Mouse (Mus musculus): ENCODE measurements around the gene Gm20388.
A peak's percentile ranks its signal among the peaks of the same experiment; 100 is the strongest.
"Not testable (repeated sequence)": the region's sequence is repeated elsewhere in the genome, so short reads cannot be mapped to it uniquely, and the experiment has no call there.

Gm20388 gene

GRCm38 (mm10) chr8:121654966-121655494 lies 1744.4 kb downstream of the Gm20388 start:
- no peak for DNase-seq (ENCODE audit: low spot score in 2 of 2)

- DNase-seq (ENCODE audit: low spot score in 2 of 2), result no peak
Measured at GRCm38 (mm10) chr8:121660602-121661001, 1750.0 kb downstream of the Gm20388 start.

- no peak for DNase-seq (ENCODE audit: low spot score in 2 of 2)
Measured at GRCm38 (mm10) chr8:121661631-121662357, 1751.2 kb downstream of the Gm20388 start.

- no peak for DNase-seq (ENCODE audit: low spot score in 2 of 2)
Measured at GRCm38 (mm10) chr8:121663101-121663500, 1752.5 kb downstream of the Gm20388 start.

GRCm38 (mm10) chr8:121665329-121665728 lies 1754.7 kb downstream of the Gm20388 start:
- DNase-seq (ENCODE audit: low spot score in 2 of 2), result peak; percentile 88 to 90

- DNase-seq (ENCODE audit: low spot score in 2 of 2), result not testable (repeated sequence)
Measured at GRCm38 (mm10) chr8:121667936-121668500, 1757.4 kb downstream of the Gm20388 start.

GRCm38 (mm10) chr8:121668553-121668952 lies 1757.9 kb downstream of the Gm20388 start:
- peak in 1 of 2 experiments; percentile 48 for DNase-seq (ENCODE audit: low spot score in 2 of 2)

GRCm38 (mm10) chr8:121669208-121669607 lies 1758.6 kb downstream of the Gm20388 start:
- DNase-seq (ENCODE audit: low spot score in 2 of 2), result peak; percentile 47 to 60

- no peak for DNase-seq (ENCODE audit: low spot score in 2 of 2)
Measured at GRCm38 (mm10) chr8:121673153-121673552, 1762.5 kb downstream of the Gm20388 start.

- DNase-seq (ENCODE audit: low spot score in 2 of 2), result no peak
Measured at GRCm38 (mm10) chr8:121673917-121674316, 1763.3 kb downstream of the Gm20388 start.

GRCm38 (mm10) chr8:121674524-121674923 lies 1763.9 kb downstream of the Gm20388 start:
- DNase-seq (ENCODE audit: low spot score in 2 of 2), result no peak

- DNase-seq (ENCODE audit: low spot score in 2 of 2), result no peak
Measured at GRCm38 (mm10) chr8:121675161-121675560, 1764.5 kb downstream of the Gm20388 start.

- peak; percentile 70 to 73 for DNase-seq (ENCODE audit: low spot score in 2 of 2)
Measured at GRCm38 (mm10) chr8:121675701-121676100, 1765.1 kb downstream of the Gm20388 start.

GRCm38 (mm10) chr8:121678696-121679095 lies 1768.1 kb downstream of the Gm20388 start:
- no peak for DNase-seq (ENCODE audit: low spot score in 2 of 2)

GRCm38 (mm10) chr8:121680896-121681295 lies 1770.3 kb downstream of the Gm20388 start:
- no peak for DNase-seq (ENCODE audit: low spot score in 2 of 2)

- peak in 1 of 2 experiments; percentile 32 for DNase-seq (ENCODE audit: low spot score in 2 of 2)
Measured at GRCm38 (mm10) chr8:121681457-121681856, 1770.8 kb downstream of the Gm20388 start.

GRCm38 (mm10) chr8:121683083-121683832 lies 1772.6 kb downstream of the Gm20388 start:
- DNase-seq (ENCODE audit: low spot score in 2 of 2), result no peak

GRCm38 (mm10) chr8:121685419-121685818 lies 1774.8 kb downstream of the Gm20388 start:
- DNase-seq (ENCODE audit: low spot score in 2 of 2), result peak; percentile 49 to 67

GRCm38 (mm10) chr8:121687455-121688161 lies 1777.0 kb downstream of the Gm20388 start:
- DNase-seq (ENCODE audit: low spot score in 2 of 2), result no peak

GRCm38 (mm10) chr8:121688496-121688895 lies 1777.9 kb downstream of the Gm20388 start:
- DNase-seq (ENCODE audit: low spot score in 2 of 2), result no peak

- no peak for DNase-seq (ENCODE audit: low spot score in 2 of 2)
Measured at GRCm38 (mm10) chr8:121694453-121694852, 1783.8 kb downstream of the Gm20388 start.

Measured in heart, adult 9 months (tissue).